Comparison of ENCODE assay signal across 9 mouse cellular contexts in genomic region chr11:5862394-5863105, GRCm38 (mm10). TPM values are rescaled to one million over a fixed set of nuclear protein-coding genes. Genes with fewer than 3 reads are reported as not detected.
A peak's percentile ranks its signal among the peaks of the same experiment; 100 is the strongest.
DNase-seq lines count a peak whose midpoint lies in the region; ATAC-seq and TF ChIP-seq lines count a peak whose summit lies in the region.
"Had no signal": no experiment of that assay in that cellular context is flagged by ENCODE, and none has a peak within 500 bp of the region (broad histone marks: within the 10 kb centered on the region; RNA-seq: fewer than 3 reads in every experiment).

No protein-coding gene starts in this region.

- no peak for ATAC-seq in intestine, embryonic 14.5 days (replicated peaks; ENCODE audit: low FRiP score, low TSS enrichment, low read depth)
- no peak for ATAC-seq in liver, embryonic 16.5 days (ENCODE audit: low read depth)

- H3K4me3 ChIP-seq in liver, adult 2 months (ENCODE audit: insufficient read depth, low read depth, low read length): peak overlapping the region; percentile 53; the same call in 1 of the 2 replicates
- peak overlapping the region; percentile 60 for H3K4me3 ChIP-seq in embryonic facial prominence, embryonic 10.5 days
- H3K4me3 ChIP-seq in intestine, embryonic 14.5 days (ENCODE audit: low read depth, low read length): peak overlapping the region; percentile 43
- H3K4me3 ChIP-seq in liver, embryonic 16.5 days (ENCODE audit: low read depth, low read length): peak overlapping the region; percentile 35

- H3K9me3 ChIP-seq in embryonic facial prominence, embryonic 10.5 days: no peaks in the 10 kb centered on the region
- H3K9me3 ChIP-seq in intestine, embryonic 14.5 days (ENCODE audit: control insufficient read depth, low read length): no peaks in the 10 kb centered on the region; the same call in 1 of the 2 replicates
- no peaks in the 10 kb centered on the region for H3K9me3 ChIP-seq in liver, embryonic 16.5 days (replicated peaks; ENCODE audit: control insufficient read depth, low read length)

- DNase-seq in liver, adult 2 months (ENCODE audit: extremely low read depth, low read depth, low spot score): no peak
- no peak for DNase-seq in liver
- no peak for DNase-seq in embryonic facial prominence, embryonic 10.5 days (ENCODE audit: low spot score)
- no peak for DNase-seq in intestine, embryonic 14.5 days (ENCODE audit: low spot score)
- peak; percentile 32 for DNase-seq in testis, postnatal 14 days (ENCODE audit: low spot score)
- no peak for DNase-seq in right cerebral cortex, adult 18-20 months
- DNase-seq in spleen, adult 12 weeks (ENCODE audit: low spot score): no peak

- H3K27me3 ChIP-seq in liver, adult 2 months (ENCODE audit: control insufficient read depth, insufficient read depth, low read length): peaks cover 2% of the 10 kb centered on the region; the same call in 1 of the 2 replicates
- peaks cover 57% of the 10 kb centered on the region for H3K27me3 ChIP-seq in embryonic facial prominence, embryonic 10.5 days (replicated peaks; ENCODE audit: low read depth, poor library complexity, severe bottlenecking)
- no peaks in the 10 kb centered on the region; the same call in 1 of the 2 replicates for H3K27me3 ChIP-seq in intestine, embryonic 14.5 days (replicated peaks; ENCODE audit: control insufficient read depth, insufficient read depth, low read length)
- H3K27me3 ChIP-seq in liver, embryonic 16.5 days (ENCODE audit: control insufficient read depth, insufficient read depth, low read depth, low read length): peaks cover 27% of the 10 kb centered on the region

- H3K27ac ChIP-seq in liver, adult 2 months (replicated peaks; ENCODE audit: insufficient read depth, low read depth, low read length): no peak overlapping the region
- H3K27ac ChIP-seq in embryonic facial prominence, embryonic 10.5 days (replicated peaks): no peak overlapping the region
- 0 out of 2 replicates have a peak overlapping the region, but pooled peaks have one; percentile 11 for H3K27ac ChIP-seq in intestine, embryonic 14.5 days (ENCODE audit: low read depth)
- H3K27ac ChIP-seq in liver, embryonic 16.5 days (ENCODE audit: low read length): no peak overlapping the region
- H3K27ac ChIP-seq: macrophage had no signal

- H3K4me2 ChIP-seq in intestine, embryonic 14.5 days (ENCODE audit: low read length): peak overlapping the region; percentile 74
- H3K4me2 ChIP-seq in liver, embryonic 16.5 days (ENCODE audit: low read depth, low read length): peak overlapping the region; percentile 51

- no peaks in the 10 kb centered on the region for H3K79me2 ChIP-seq in liver, adult 2 months (ENCODE audit: control insufficient read depth, insufficient read depth, low read length)

- TF ChIP-seq CTCF in liver, adult 2 months (IDR thresholded peaks at IDR 0.05; ENCODE audit: low read depth, low read length): no peak

- no peak for TF ChIP-seq POLR2A in liver, adult 2 months (IDR thresholded peaks at IDR 0.05; ENCODE audit: extremely low read depth, insufficient read depth, low read length)

- H3K4me1 ChIP-seq in liver, adult 2 months (ENCODE audit: control insufficient read depth, insufficient read depth, low read length): no peaks in the 10 kb centered on the region
- peaks cover 24% of the 10 kb centered on the region for H3K4me1 ChIP-seq in embryonic facial prominence, embryonic 10.5 days
- peaks cover 10% of the 10 kb centered on the region for H3K4me1 ChIP-seq in intestine, embryonic 14.5 days (replicated peaks; ENCODE audit: control insufficient read depth, insufficient read depth, low read length)
- no peaks in the 10 kb centered on the region for H3K4me1 ChIP-seq in liver, embryonic 16.5 days (ENCODE audit: control insufficient read depth, low read depth, low read length)

- 30% methylated on average over 15 of the region's 15 CpGs for WGBS in liver, adult 2 months
- WGBS in embryonic facial prominence, embryonic 10.5 days: 21% methylated on average over 15 of the region's 15 CpGs
- 11% methylated on average over 15 of the region's 15 CpGs for WGBS in intestine, embryonic 14.5 days
- 18% methylated on average over 15 of the region's 15 CpGs for WGBS in liver, embryonic 16.5 days (ENCODE audit: insufficient replicate concordance)

- no peaks in the 10 kb centered on the region for H3K36me3 ChIP-seq in liver, adult 2 months (ENCODE audit: control insufficient read depth, insufficient read depth, low read length)
- H3K36me3 ChIP-seq in embryonic facial prominence, embryonic 10.5 days (replicated peaks): peaks cover 7% of the 10 kb centered on the region
- H3K36me3 ChIP-seq in intestine, embryonic 14.5 days (ENCODE audit: control insufficient read depth, insufficient read depth, low read length): peaks cover 10% of the 10 kb centered on the region; the same call in 1 of the 2 replicates
- H3K36me3 ChIP-seq in liver, embryonic 16.5 days (ENCODE audit: control insufficient read depth, insufficient read depth): no peaks in the 10 kb centered on the region

- no peak overlapping the region for H3K9ac ChIP-seq in liver, adult 2 months (ENCODE audit: low read depth, low read length)
- peak overlapping the region; percentile 56 for H3K9ac ChIP-seq in intestine, embryonic 14.5 days (ENCODE audit: low read length)
- H3K9ac ChIP-seq in liver, embryonic 16.5 days (ENCODE audit: low read depth, low read length): no peak overlapping the region

RNA-seq across cellular contexts. Expression of gene Aebp1, which starts 0.8 kb away (rescaled TPM):
- 0.83 and 1.7 TPM in 2 replicates for total RNA-seq in liver, adult 2 months (2014; rRNA removed)
- polyA plus RNA-seq in liver, adult 2 months (2012; rRNA removed): 1.4 and 1.6 TPM in 2 replicates
- polyA plus RNA-seq in embryonic facial prominence, embryonic 10.5 days (2016; fragmentation: Nextera tagmentation; extraction: Ambion mirVana): 9.0 TPM in 2 replicates
- 37.6 and 37.9 TPM in 2 replicates for polyA plus RNA-seq in intestine, embryonic 14.5 days (2014; fragmentation: Nextera tagmentation; extraction: Ambion mirVana)
- polyA plus RNA-seq in liver, embryonic 16.5 days (2015; fragmentation: Nextera tagmentation; extraction: Ambion mirVana): 8.3 and 9.7 TPM in 2 replicates

RNA-seq across cellular contexts. Expression of gene Pold2, which starts 15.5 kb away (rescaled TPM):
- 10.7 and 22.1 TPM in 2 replicates for total RNA-seq in liver, adult 2 months (2014; rRNA removed)
- polyA plus RNA-seq in liver, adult 2 months (2012; rRNA removed): 59.5 and 81.1 TPM in 2 replicates
- 155 and 161 TPM in 2 replicates for polyA plus RNA-seq in embryonic facial prominence, embryonic 10.5 days (2016; fragmentation: Nextera tagmentation; extraction: Ambion mirVana)
- polyA plus RNA-seq in intestine, embryonic 14.5 days (2014; fragmentation: Nextera tagmentation; extraction: Ambion mirVana): 130 and 137 TPM in 2 replicates
- 51.8 and 52.5 TPM in 2 replicates for polyA plus RNA-seq in liver, embryonic 16.5 days (2015; fragmentation: Nextera tagmentation; extraction: Ambion mirVana)

RNA-seq across cellular contexts. Expression of gene Polm, which starts 24.7 kb away (rescaled TPM):
- total RNA-seq in liver, adult 2 months (2014; rRNA removed): 2.6 and 2.7 TPM in 2 replicates
- 8.1 and 13.3 TPM in 2 replicates for polyA plus RNA-seq in liver, adult 2 months (2012; rRNA removed)
- polyA plus RNA-seq in embryonic facial prominence, embryonic 10.5 days (2016; fragmentation: Nextera tagmentation; extraction: Ambion mirVana): 9.4 and 10.0 TPM in 2 replicates
- polyA plus RNA-seq in intestine, embryonic 14.5 days (2014; fragmentation: Nextera tagmentation; extraction: Ambion mirVana): 10.2 and 10.8 TPM in 2 replicates
- 1.9 and 2.0 TPM in 2 replicates for polyA plus RNA-seq in liver, embryonic 16.5 days (2015; fragmentation: Nextera tagmentation; extraction: Ambion mirVana)

RNA-seq across cellular contexts. Expression of gene Myl7, which starts 36.0 kb away (rescaled TPM):
- 0.65 and 0.67 TPM in 2 replicates for total RNA-seq in liver, adult 2 months (2014; rRNA removed)
- polyA plus RNA-seq in liver, adult 2 months (2012; rRNA removed): 0.55 and 0.64 TPM in 2 replicates
- 5.4 and 23.9 TPM in 2 replicates for polyA plus RNA-seq in embryonic facial prominence, embryonic 10.5 days (2016; fragmentation: Nextera tagmentation; extraction: Ambion mirVana)
- 22.9 and 33.3 TPM in 2 replicates for polyA plus RNA-seq in intestine, embryonic 14.5 days (2014; fragmentation: Nextera tagmentation; extraction: Ambion mirVana)
- polyA plus RNA-seq in liver, embryonic 16.5 days (2015; fragmentation: Nextera tagmentation; extraction: Ambion mirVana): 4.3 and 4.8 TPM in 2 replicates
- polyA plus RNA-seq: macrophage had no signal

RNA-seq across cellular contexts. Expression of gene Pgam2, which starts 59.0 kb away (rescaled TPM):
- total RNA-seq in liver, adult 2 months (2014; rRNA removed): 0.13 and 0.92 TPM in 2 replicates
- not detected in 2 replicates for polyA plus RNA-seq in liver, adult 2 months (2012; rRNA removed)
- 5.1 and 5.3 TPM in 2 replicates for polyA plus RNA-seq in embryonic facial prominence, embryonic 10.5 days (2016; fragmentation: Nextera tagmentation; extraction: Ambion mirVana)
- polyA plus RNA-seq in intestine, embryonic 14.5 days (2014; fragmentation: Nextera tagmentation; extraction: Ambion mirVana): 2.0 and 2.4 TPM in 2 replicates
- 7.7 and 15.3 TPM in 2 replicates for polyA plus RNA-seq in liver, embryonic 16.5 days (2015; fragmentation: Nextera tagmentation; extraction: Ambion mirVana)
- polyA plus RNA-seq: macrophage had no signal
